ENCODE assay signal across 5 mouse cellular contexts in the genomic region with DNA sequence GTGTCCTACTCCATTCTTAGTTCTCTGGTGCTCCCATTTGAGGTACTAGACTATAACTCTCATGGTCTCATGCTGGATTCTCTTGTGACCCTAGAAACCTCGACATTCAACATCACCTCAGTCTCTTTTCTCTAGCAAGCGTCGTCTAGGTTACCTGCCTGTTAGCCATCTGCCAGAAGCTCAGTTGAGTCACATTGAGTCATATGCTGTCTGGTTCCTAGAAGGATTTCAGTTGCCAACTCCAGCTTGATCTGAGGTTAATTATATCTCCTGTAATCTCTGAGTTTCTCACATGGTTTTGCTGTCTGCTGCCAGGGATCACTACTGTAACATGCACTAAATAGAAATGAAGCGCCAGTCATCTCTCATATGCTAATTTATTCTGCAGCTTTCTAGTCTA.
DNase-seq lines count a peak whose midpoint lies in the region; ATAC-seq and TF ChIP-seq lines count a peak whose summit lies in the region.
"Not testable (repeated sequence)": the region's sequence is repeated elsewhere in the genome, so short reads cannot be mapped to it uniquely, and the experiment has no call there.

No protein-coding gene starts in this region.

- H3K4me2 ChIP-seq in forebrain, postnatal 0 days (ENCODE audit: low read depth); midbrain, embryonic 11.5 days: not testable (repeated sequence)

- ATAC-seq in forebrain, postnatal 0 days = 0 out of 2 replicates have a peak, but pooled peaks have one; percentile 50
- ATAC-seq in midbrain, embryonic 11.5 days (ENCODE audit: low FRiP score) = not testable (repeated sequence)

- not testable (repeated sequence) for H3K9me3 ChIP-seq in forebrain, postnatal 0 days (ENCODE audit: low read length); midbrain, embryonic 11.5 days (ENCODE audit: control insufficient read depth, low read length)

- DNase-seq in brain, adult 2 months (ENCODE audit: low read depth, low spot score) = peak; percentile 78
- peak; percentile 15 to 60 for DNase-seq in cerebellum, adult 2 months
- DNase-seq in cerebellum, postnatal 10 days = peak; percentile 26 to 27
- not testable (repeated sequence) for DNase-seq in forebrain, postnatal 0 days
- DNase-seq in midbrain, embryonic 11.5 days (ENCODE audit: low spot score, missing footprints) = peak; percentile 28

- H3K4me1 ChIP-seq in cerebellum, adult 2 months (ENCODE audit: control insufficient read depth, insufficient read depth, low read length); forebrain, postnatal 0 days (ENCODE audit: insufficient read depth); midbrain, embryonic 11.5 days (ENCODE audit: control insufficient read depth, insufficient read depth, low read length): not testable (repeated sequence)

- TF ChIP-seq CTCF in cerebellum, adult 2 months (IDR thresholded peaks at IDR 0.05; ENCODE audit: borderline replicate concordance, insufficient read depth, low read depth, low read length); forebrain, postnatal 0 days (IDR thresholded peaks at IDR 0.05; ENCODE audit: low read depth): not testable (repeated sequence)

- H3K36me3 ChIP-seq in forebrain, postnatal 0 days (ENCODE audit: insufficient read depth); midbrain, embryonic 11.5 days (ENCODE audit: control insufficient read depth, insufficient read depth, low read length): not testable (repeated sequence)

- H3K27me3 ChIP-seq in cerebellum, adult 2 months (ENCODE audit: control insufficient read depth, insufficient read depth, low read length); forebrain, postnatal 0 days (ENCODE audit: insufficient read depth, low read length); midbrain, embryonic 11.5 days (ENCODE audit: control insufficient read depth, insufficient read depth, low read length): not testable (repeated sequence)

- not testable (repeated sequence) for TF ChIP-seq POLR2A in cerebellum, adult 2 months (IDR thresholded peaks at IDR 0.05; ENCODE audit: borderline replicate concordance, insufficient read depth, low read length)

- H3K4me3 ChIP-seq in cerebellum, adult 2 months (replicated peaks; ENCODE audit: insufficient read depth, low read depth, low read length); forebrain, postnatal 0 days (ENCODE audit: low read depth, low read length); midbrain, embryonic 11.5 days (ENCODE audit: low read depth, low read length): not testable (repeated sequence)

- H3K27ac ChIP-seq in cerebellum, adult 2 months (ENCODE audit: insufficient read depth, low read length); forebrain, postnatal 0 days (ENCODE audit: low read depth, low read length); midbrain, embryonic 11.5 days (ENCODE audit: low read depth, low read length): not testable (repeated sequence)

- H3K9ac ChIP-seq in forebrain, postnatal 0 days; midbrain, embryonic 11.5 days (ENCODE audit: low read length): not testable (repeated sequence)

- WGBS in cerebellum, adult 2 months = 7% methylated on average over 4 of the region's 4 CpGs
- 65% methylated on average over 4 of the region's 4 CpGs for WGBS in forebrain, postnatal 0 days
- 85% methylated on average over 4 of the region's 4 CpGs for WGBS in midbrain, embryonic 11.5 days
